Mouse (Mus musculus) erythroid progenitor cell, adult 5-6 weeks (primary cell): ENCODE data around the gene Rnaseh2a. TPM values are rescaled to one million over a fixed set of nuclear protein-coding genes. Genes with fewer than 3 reads are reported as not detected.

ENCODE experiments used
- ATAC-seq: replicated peaks from 2 replicates; pipeline ENCODE4 v1.8.0; 2016; ENCODE audit warnings: moderate number of reproducible peaks, mild to moderate bottlenecking, moderate TSS enrichment, inconsistent platforms; ENCODE audit not compliant: poor library complexity, low FRiP score, severe bottlenecking
- total RNA-seq, 2 experiments: library from RNA; stranded (forward) in 1 of 2; stranded (reverse) in 1 of 2; fragments of 150-400 nt in 1 of 2; fragments of 186-747, 209-891 nt in 1 of 2; gene quantifications; 2 replicates each; pipeline versions ENCODE4 v1.2.3 to v1.2.4; 2015 to 2017; ENCODE audit warnings: low replicate concordance in 2 of 2

The Rnaseh2a gene
- total RNA-seq, 2 experiments from 2014 or later: 82.6 to 93.8 TPM

DNA sequence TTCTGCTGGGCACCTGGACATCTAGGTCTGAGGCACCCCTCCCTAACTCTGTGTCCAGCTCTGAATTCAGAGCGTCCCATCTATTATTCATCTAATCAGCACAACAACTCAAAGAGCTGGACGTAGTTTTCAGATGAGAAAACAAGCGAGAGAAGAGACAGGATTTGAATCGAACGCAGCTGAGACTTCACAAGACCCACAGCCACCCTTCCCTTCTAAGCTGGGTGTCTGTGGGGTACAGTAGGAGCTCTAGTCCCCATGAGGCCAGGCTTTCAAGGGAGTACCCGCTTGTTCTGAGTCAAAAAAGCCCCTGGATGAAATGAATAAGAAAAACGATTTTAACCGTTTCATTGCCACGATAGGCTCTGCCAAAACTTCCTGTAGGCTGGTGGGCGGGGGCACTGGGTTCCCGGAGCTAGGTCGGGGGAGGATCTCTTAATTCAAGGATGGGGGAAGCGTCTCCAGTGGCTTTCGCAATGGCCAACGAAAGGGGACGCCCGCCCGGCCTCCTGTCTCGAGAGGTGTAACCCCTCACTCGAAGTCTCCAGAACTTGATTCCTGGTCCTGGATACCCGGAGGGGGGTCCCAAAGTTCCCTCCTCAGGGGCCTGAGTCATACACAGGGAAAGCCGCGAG, 15.6 kb upstream of the Rnaseh2a start:
- ATAC-seq: no peak

DNA sequence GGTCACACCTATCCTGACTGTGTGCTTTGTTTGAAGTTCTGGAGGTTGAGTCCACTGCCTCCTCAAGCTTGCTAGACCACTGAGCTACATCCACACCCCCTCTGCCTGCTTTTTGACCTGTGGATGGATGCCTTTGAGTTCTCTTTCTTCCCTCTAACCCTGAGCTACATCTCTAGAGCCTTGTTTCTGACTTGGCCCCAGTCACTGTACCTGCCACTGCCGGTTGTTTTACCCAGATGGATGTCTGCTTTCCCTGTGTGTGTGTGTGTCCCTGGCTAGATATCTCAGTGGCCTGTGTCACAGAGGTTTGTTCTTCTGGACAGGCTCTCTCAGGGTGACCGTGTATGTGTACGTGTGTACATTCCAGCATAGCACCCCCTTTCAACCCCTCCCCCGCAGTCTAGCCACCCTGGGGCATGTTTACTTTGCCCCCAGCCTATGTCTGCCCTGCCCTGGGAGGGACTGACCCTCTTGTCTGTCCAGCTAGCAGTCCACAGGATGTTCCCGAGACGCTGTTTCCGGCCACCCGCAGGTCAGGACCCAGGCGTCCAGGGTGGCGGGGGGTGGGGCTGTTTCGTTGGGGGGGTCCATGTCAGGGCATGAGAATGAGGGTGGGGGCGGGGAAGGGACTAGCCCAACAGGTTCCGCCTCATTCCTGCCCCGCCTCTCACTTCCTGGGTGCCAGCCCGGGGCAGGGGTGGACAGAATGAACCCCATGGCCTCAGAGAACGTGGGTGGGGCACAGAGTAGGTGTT, 14.9 kb upstream of the Rnaseh2a start:
- no peak for ATAC-seq

DNA sequence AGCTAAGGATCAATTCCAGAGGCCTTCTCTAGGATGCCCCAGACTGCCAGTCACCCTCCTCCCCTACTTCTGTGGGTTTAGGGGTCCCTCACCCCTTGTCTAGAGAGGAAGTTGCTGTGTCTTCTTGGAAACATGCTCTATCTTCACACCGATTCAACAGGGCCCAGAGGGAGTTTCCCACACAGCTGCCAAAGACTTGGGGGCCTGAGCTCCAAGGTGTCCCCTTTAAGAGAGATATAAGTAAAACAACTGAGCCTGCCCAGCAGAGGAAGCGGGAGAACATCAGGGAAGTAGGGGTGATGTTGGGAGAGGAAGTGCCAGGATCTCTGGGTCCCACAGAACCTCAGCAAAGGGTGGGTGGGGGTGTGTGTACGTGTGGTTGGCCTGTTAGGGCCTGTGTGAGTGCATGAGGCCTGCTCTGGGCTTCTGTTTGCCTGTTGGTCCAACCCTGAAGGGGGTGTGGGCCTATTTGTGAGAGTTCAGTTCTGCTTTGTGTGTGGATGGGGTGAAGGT, 13.0 kb upstream of the Rnaseh2a start:
- no peak for ATAC-seq

DNA sequence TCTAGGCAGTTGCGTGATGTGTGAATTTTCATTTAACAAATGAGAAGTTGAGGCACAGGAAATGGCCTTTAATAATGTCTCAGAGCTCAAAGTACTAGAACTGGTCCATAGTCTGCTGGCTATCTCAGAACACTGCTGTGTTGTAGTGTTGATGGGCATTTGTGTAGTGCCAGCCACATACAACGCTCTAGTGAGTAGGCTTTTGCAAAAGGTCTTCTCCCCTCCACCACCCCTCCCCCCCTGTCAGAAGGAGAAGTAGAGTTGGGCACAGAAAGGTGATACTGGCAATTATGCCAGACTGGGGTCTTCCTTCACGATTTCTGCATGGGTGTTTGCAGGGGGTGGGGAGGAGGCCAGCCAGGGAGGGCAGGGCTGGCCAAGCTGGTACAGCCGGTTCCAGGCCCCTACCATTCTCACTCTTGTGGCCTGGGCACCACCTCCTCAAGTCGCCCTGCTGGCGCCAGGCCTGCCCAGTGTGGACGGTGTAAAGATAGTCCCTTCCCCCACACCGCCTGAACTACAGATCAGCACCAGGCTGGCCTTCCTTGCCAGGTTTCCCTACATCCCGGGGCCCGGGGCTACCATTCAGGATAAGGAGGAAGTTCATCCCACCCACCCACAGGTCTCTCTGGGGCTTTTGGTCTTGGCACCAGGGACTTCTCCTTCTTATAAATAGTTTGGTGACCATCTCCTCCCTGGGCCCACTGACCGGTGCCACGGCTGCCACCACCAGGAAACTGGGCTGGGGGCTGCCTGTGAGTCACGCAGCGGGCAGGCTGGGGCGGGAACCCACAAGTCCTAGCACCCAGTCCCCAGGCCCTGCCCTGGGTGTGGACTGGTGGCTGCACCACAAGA, 12.3 kb upstream of the Rnaseh2a start:
- no peak for ATAC-seq

DNA sequence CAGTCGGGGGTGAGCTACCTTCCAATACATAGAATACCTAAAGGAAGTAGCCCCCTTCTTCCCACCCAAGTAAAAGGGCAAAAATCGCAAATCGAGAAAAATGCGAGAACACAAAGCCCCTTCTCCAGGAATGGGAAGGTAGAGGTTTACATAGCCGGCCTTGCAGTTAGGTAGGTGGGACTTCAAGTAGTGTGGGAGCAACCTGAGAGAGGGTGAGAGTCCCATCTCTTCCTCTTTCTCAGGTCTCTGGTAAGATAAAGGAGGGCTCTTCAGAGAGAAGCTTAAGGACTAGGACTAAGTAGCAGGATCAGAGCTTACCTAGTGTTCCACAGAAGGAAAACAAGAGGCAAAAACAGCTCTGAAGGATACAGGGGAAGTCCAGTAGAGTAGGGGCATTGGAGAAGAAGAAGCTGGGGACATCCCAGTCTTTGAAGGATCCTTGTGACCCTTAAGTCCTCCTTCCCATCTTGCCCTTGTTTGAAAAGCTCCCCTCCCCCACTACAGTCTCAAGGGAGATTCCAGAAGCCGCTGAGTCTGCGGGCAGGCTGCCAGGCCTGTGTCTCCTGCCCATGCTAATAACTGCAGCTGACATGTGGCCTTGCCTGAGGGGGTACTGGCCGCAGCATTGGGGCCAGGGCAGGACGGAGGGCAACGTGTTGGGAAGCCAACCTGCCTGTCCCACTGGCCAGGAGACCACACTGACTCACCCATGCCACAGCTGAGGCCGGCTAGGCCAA, 11.2 kb upstream of the Rnaseh2a start:
- ATAC-seq: no peak

DNA sequence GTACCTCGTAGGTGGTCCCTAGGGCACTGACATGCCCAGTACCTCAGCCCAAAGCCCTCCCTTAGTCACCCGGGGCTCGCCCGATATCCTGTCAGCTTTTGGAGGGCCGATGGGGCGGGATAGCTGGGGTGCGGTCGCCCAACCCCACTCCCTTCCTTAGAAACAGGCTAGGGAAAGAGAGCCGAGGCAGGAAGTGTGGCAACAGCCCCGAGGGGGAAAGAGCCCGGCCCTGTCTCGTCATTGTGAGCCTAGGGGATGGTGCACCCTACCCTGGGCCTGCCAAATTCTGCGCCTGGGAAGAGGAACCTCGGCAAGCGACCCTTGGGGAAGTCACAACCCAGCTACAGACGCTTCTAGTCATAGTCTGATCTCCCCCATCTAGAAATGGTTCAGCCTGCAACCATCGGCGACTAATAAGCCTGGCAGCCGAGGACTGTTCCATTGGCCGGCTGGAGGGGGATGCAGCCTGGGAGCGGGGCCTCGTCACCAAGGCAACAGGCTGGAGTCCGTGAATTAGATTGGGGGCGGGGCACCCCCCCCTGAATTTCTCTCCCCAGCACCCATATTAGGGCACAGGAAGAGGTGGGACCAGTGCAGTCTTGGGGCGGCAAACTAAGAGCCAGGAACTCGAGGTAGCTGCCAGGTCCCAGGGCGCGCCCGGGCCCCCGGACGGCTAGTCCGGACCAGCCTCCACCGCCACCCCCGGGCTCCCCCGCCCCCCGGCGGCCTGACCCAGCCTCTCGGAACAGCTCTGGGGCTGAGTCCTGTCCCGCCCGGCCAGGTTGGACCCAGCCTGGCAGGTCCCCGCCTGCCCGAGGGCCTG, 10.2 kb upstream of the Rnaseh2a start:
- peak; percentile 59 for ATAC-seq

DNA sequence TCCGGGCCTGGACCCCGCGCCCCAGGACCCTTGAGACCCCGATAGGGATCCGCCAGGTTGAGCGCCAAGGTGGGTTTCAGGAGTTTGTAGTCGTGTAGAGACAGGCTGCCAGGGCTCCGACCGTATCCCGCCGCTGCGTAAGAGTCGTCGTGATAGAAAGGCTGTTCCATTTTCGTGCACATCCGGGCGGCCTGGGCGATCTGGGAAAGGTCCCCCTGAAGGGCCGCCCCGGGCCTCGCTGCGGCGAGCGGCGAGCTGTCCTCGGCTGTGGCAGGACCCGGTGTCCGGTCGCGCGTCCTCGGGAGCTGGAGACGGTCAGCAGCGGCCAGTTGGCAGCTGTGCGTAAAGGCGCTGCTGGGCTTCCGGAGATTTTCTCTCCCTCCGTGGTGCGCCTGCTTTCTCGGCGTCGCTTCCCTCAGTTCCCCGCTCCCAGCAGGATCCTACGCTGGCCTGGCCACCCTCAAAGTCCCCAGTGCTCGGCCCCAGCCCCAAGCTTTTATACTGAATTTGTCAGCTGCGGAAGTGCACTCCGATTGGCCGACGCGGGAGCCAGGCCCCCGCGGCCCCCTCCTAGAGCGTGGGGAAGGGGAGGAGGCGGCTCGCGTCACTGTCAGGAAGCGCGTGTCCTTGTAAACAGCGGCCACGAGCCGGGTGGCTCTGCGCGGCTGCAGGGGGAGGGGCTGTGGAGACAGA, 8.8 kb upstream of the Rnaseh2a start, which contains the start of gene Junb:
Junb (minus strand) TSS at position 471 of the 693 bp plus-strand sequence.
- no peak for ATAC-seq

DNA sequence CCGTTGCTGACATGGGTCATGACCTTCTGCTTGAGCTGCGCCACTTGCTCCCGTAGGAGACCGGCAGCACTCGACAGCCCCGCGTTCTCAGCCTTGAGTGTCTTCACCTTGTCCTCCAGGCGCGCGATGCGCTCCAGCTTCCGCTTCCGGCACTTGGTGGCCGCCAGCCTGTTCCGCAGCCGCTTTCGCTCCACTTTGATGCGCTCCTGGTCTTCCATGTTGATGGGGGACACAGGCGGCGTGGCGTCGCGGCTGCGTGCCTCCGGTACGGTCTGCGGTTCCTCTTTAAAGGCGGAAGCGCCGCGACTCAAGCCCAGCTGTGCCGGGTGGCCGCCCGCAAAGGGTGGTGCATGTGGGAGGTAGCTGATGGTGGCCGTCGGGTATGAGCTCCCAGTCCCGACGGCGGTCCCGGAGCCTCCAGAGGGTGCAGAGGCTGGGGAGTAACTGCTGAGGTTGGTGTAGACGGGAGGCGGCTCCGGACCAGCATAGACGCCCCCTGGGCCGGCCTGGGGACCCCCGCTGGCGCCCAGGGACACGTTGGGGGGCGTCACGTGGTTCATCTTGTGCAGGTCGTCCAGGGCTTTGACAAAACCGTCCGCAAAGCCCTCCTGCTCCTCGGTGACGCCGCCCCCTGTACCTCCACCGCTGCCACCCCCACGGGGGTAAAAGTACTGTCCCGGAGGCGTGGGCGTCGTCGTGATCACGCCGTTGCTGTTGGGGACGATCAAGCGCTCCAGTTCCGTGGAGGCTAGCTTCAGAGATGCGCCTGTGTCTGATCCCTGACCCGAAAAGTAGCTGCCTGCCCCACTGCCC, 8.1 kb upstream of the Rnaseh2a start:
- no peak for ATAC-seq

DNA sequence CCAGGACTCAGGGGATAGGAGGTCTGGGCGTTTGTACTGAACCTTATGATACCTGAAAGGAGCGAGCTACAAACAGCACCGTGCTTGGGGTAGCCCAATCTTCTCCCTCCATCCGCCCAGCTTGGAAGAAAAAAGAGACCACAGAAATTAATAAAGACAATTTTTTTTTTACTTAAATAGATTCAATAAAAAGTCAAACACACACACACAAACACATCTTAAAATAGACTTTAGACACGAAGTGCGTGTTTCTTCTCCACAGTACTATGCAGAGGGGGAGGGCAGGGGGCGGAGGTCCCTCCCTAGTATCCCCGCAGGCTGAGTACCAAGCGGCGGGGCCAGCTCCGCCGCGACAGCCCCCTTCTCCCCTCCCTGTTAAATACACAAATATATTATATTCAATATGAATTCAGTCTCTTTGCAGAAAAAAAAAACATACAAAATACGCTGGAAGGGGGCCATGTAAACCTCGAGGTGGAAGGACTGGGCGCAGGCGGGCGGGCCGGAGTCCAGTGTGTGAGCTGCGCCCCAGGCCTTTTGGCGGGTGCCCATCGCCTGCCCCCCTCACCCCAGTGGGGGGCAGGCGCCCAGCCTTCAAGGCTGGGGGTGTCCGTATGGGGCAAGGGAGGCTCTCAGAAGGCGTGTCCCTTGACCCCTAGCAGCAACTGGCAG, 7.3 kb upstream of the Rnaseh2a start:
- no peak for ATAC-seq

DNA sequence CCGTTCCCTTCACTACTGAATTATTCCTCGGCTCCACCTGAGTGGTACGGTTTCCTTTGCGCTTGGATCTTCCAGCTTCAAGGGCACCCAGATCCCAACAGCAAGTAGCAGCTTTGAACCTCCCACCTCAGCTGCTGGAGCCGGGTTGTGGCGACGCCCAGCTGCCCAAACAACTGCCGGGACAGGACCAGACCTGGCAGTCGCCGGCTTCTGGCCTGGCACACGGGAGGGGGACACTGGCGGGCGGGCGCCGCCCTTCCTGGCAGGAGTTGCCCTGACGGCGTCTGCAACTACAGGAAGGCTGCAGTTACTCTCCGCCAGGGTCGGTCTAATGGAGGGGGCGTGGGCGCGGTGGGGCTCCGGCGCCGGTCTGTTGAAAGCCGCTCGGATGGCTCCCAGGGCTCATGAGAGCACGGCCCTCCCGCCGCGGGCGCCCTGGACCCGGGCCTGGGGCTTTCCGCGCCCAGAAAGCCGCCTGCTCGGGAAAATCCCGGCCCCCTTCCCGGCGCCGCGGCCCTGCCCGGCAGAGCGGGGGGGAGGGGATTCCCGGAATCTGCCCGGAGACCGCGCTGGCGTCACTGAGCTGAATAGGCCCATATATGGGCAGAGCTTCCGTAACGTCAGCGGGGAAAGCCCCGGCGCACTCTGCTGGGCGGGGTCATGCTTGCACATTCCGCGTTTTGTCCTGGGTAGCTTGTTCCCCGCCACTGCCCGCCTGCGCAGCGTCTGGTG, 6.6 kb upstream of the Rnaseh2a start:
- ATAC-seq: peak; percentile 67

DNA sequence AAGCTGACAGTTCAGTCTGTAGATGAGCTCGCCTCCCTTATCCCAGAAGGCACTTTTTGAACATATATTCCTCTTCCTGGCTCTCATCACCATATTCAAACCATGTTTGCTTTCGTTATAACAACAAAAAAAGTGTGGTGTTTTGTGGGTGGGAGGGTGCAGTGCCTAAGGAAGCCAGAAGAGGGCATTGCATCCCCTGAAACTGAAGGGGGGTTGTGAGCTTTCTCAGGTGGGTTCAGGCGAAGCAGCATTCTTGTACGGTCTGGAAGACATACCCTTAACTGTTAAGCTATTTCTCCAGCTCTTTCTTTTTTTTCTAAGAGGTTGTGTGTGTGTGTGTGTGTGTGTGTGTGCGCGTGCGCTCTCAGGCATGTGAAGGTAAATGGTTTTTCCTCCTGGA, 5.9 kb upstream of the Rnaseh2a start:
- no peak for ATAC-seq

DNA sequence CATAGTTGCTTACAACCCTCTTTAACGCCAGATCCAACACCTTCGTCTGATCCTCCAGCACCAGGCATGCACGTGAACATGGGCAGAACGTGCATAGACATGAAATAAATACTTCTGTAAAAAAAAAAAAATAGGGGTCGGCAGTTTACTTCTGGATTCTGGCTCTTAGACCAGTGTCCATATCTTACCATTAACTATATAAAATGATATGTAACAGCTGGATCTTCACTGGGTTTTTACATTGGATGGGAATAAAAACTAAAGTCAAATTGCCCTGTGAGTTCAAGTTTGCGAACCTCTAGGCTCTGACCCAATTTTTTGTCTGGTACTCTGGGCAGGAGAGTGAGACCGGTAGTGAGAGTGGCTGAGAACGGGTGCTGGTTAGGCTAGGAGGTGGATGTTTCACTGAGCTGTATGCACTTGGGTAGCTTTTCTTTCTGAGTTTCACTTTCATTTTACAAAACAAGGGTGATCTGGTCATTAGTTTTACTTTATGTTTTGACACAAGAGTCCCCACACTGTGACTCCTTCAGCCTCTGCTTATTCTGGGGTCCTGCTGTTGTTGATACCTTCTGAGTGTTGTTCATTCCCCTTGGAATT, 5.1 kb upstream of the Rnaseh2a start:
- ATAC-seq: no peak

DNA sequence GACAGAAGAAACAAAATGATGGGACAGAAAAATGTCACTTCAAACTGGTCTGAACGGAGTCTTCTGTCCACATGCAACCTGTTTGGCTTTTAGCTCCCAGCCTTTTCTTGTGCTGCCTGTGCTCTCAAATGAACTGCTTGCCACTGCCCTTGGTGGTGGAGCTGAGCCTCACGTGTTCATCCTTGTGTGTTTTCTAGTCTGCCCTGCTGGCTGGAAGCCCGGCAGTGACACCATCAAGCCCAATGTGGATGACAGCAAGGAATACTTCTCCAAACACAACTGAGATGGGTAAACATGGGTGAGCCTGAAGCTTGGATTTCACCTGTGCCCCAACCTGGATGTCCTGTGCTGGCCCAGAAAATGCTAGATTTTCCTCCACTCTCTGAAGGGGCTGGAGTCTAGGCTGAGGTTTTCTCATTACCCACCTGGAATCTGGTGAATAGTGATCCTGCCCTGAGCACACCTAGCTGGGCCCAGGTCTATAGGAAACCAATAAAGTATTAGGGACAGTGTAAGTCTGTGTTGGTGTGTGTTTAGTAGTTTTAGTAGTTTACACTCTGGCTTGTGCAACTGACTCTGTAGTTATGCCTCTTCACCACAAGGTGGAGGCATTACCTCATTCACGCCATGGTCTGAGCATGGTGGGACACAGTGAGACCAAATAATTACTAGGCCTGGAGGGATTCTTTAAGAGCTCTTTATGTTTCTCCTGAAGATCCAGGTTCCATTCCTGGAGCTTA, 4.4 kb upstream of the Rnaseh2a start:
- ATAC-seq: no peak

DNA sequence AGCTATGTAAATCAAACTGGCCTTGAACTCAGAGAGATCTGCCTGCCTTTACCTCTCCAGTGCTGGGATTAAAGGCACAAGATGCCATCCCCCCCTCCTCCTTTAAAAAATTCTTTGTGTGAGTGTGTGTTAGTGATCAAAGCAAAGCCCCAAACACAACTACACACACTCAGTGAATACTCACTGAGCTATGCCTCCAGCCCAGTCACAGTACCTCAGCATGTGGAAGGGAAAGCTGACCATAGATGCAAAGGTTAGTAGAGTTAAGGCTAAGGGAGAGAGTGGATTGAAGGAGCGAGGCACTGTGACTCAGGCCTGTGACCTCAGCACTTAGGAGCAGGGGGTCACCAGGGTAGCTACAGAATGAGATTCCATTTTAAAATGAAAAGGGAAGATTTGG, 3.5 kb upstream of the Rnaseh2a start:
- ATAC-seq: no peak

DNA sequence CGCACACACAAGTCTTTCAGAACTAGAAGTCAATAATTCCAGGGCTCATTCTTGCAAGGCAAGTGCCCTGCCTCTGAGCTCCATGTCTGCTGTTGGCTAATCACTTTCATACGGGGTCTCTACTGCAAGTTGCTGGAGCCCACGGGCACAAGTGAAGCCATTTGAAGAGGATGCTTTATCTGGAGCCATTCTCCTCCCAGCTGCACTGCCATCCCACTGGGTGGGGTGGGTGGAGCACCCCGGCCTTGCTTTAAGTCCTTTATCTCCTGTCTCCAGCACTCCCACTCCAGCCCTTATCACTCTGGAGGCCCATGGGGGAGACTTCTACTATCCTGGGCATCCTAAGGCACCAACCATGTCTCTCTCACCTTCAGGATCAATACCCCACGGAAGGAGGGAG, 1.3 kb upstream of the Rnaseh2a start:
- ATAC-seq: peak; percentile 65
